7 mouse cellular contexts compared by ENCODE assay signal in genomic region chr14:30714799-30715617, GRCm38 (mm10). TPM values are rescaled to one million over a fixed set of nuclear protein-coding genes. Genes with fewer than 3 reads are reported as not detected.
DNase-seq lines count a peak whose midpoint lies in the region; ATAC-seq and TF ChIP-seq lines count a peak whose summit lies in the region.

TSS of gene Sfmbt1 (plus strand) at chr14:30714849.

- no peaks in the 10 kb centered on the region; the same call in 1 of the 2 replicates for H3K4me1 ChIP-seq in thymus, adult 2 months (replicated peaks; ENCODE audit: control insufficient read depth, insufficient read depth, low read length)
- H3K4me1 ChIP-seq in brown adipose tissue, adult 24 weeks (ENCODE audit: control insufficient read depth, insufficient read depth, insufficient read length, low read length) = no peaks in the 10 kb centered on the region
- peaks cover 4% of the 10 kb centered on the region; the same call in 1 of the 2 replicates for H3K4me1 ChIP-seq in liver, adult 2 months (ENCODE audit: control insufficient read depth, insufficient read depth, low read length)
- H3K4me1 ChIP-seq in neural tube, embryonic 12.5 days = peaks cover 7% of the 10 kb centered on the region; the same call in 1 of the 2 replicates

- peak within 1 kb of the TSS; percentile 97 for H3K4me3 ChIP-seq in thymus, adult 2 months (ENCODE audit: control insufficient read depth, insufficient read depth, low read length)
- H3K4me3 ChIP-seq in brown adipose tissue, adult 24 weeks (ENCODE audit: insufficient read depth, low read depth, low read length) = peak within 1 kb of the TSS; percentile 100
- peak within 1 kb of the TSS; percentile 62 for H3K4me3 ChIP-seq in liver, adult 2 months (ENCODE audit: insufficient read depth, low read depth, low read length)
- peak within 1 kb of the TSS; percentile 96 for H3K4me3 ChIP-seq in neural tube, embryonic 12.5 days

- H3K36me3 ChIP-seq in thymus, adult 2 months (ENCODE audit: control insufficient read depth, insufficient read depth, low read length) = no peaks in the 10 kb centered on the region
- H3K36me3 ChIP-seq in liver, adult 2 months (ENCODE audit: control insufficient read depth, insufficient read depth, low read length) = no peaks in the 10 kb centered on the region
- no peaks in the 10 kb centered on the region for H3K36me3 ChIP-seq in neural tube, embryonic 12.5 days

- H3K27me3 ChIP-seq in thymus, adult 2 months (ENCODE audit: control insufficient read depth, insufficient read depth, low read length) = no peaks in the 10 kb centered on the region; the same call in 1 of the 2 replicates
- H3K27me3 ChIP-seq in liver, adult 2 months (ENCODE audit: control insufficient read depth, insufficient read depth, low read length) = no peaks in the 10 kb centered on the region
- H3K27me3 ChIP-seq in neural tube, embryonic 12.5 days (replicated peaks) = 0 out of 2 replicates have a peak, but pooled peaks cover 4% of the 10 kb centered on the region

- ATAC-seq in inflammation-experienced regulatory T-cells, adult 6 months = peak; percentile 36
- ATAC-seq in neural tube, embryonic 12.5 days (ENCODE audit: low FRiP score, low read depth) = peak; percentile 74

- no peak for TF ChIP-seq CTCF in thymus, adult 2 months (IDR thresholded peaks at IDR 0.05; ENCODE audit: borderline replicate concordance, control insufficient read depth, extremely low read depth, insufficient read depth, low read length, poor library complexity)
- TF ChIP-seq CTCF in liver, adult 2 months (IDR thresholded peaks at IDR 0.05; ENCODE audit: low read depth, low read length) = no peak

- 6% methylated on average over 87 of the region's 87 CpGs for WGBS in thymus, adult 2 months
- 3% methylated on average over 87 of the region's 87 CpGs for WGBS in liver, adult 2 months
- WGBS in neural tube, embryonic 12.5 days = 2% methylated on average over 87 of the region's 87 CpGs

- no peak within 1 kb of the TSS for H3K27ac ChIP-seq in thymus, adult 2 months (ENCODE audit: control insufficient read depth, insufficient read depth, low read length)
- peak within 1 kb of the TSS; percentile 62 for H3K27ac ChIP-seq in brown adipose tissue, adult 24 weeks (replicated peaks; ENCODE audit: low read depth, low read length)
- H3K27ac ChIP-seq in liver, adult 2 months (replicated peaks; ENCODE audit: insufficient read depth, low read depth, low read length) = peak within 1 kb of the TSS; percentile 82
- H3K27ac ChIP-seq in neural tube, embryonic 12.5 days = peak within 1 kb of the TSS; percentile 86

- no peak for TF ChIP-seq POLR2A in thymus, adult 2 months (IDR thresholded peaks at IDR 0.05; ENCODE audit: control insufficient read depth, extremely low read depth, insufficient read depth, low read length, poor library complexity)
- TF ChIP-seq POLR2A in liver, adult 2 months (IDR thresholded peaks at IDR 0.05; ENCODE audit: extremely low read depth, insufficient read depth, low read length) = no peak

- no peaks in the 10 kb centered on the region for H3K9me3 ChIP-seq in neural tube, embryonic 12.5 days

- H3K4me2 ChIP-seq in neural tube, embryonic 12.5 days (replicated peaks) = peak within 1 kb of the TSS; percentile 82

- DNase-seq in thymus, adult 2 months = peak; percentile 5
- no peak for DNase-seq in thymus, postnatal 14 days
- peak; percentile 72 for DNase-seq in forelimb bud, embryonic 11.5 days (ENCODE audit: low read depth, low spot score)
- no peak for DNase-seq in liver, adult 2 months (ENCODE audit: extremely low read depth, low read depth, low spot score)

- H3K79me2 ChIP-seq in liver, adult 2 months (ENCODE audit: control insufficient read depth, insufficient read depth, low read length) = peaks cover 7% of the 10 kb centered on the region; the same call in 1 of the 2 replicates

- H3K9ac ChIP-seq in liver, adult 2 months (ENCODE audit: low read depth, low read length) = peak within 1 kb of the TSS; percentile 93
- peak within 1 kb of the TSS; percentile 92 for H3K9ac ChIP-seq in neural tube, embryonic 12.5 days

RNA-seq across cellular contexts. Expression of gene Sfmbt1, which starts in this region (rescaled TPM):
- 3.2 and 4.0 TPM in 2 replicates for polyA plus RNA-seq in thymus, adult 2 months (2012; rRNA removed)
- polyA plus RNA-seq in brown adipose tissue, adult 24 weeks (2012; ENCODE audit: insufficient read depth, insufficient read length, missing spikeins) = 8.2 and 8.3 TPM in 2 replicates
- 1 to 10 TPM; 7.1 to 9.9 (median 9.4) TPM for polyA plus RNA-seq in inflammation-experienced regulatory T-cells, adult 6 months (2017; shearing (Covaris generic))
- total RNA-seq in liver, adult 2 months (2014; rRNA removed) = 11.1 and 11.2 TPM in 2 replicates
- polyA plus RNA-seq in liver, adult 2 months (2012; rRNA removed) = 1.6 and 2.1 TPM in 2 replicates
- polyA plus RNA-seq in neural tube, embryonic 12.5 days (2016; fragmentation: Nextera tagmentation; extraction: Ambion mirVana) = 17.7 and 18.3 TPM in 2 replicates

Comparison
In these comparisons a context has a peak if more than half of its experiments do, and no peak if none do; other contexts are left out.
1. DNase-seq: peak in thymus, adult 2 months (single experiment) and forelimb bud, embryonic 11.5 days (single experiment); none in thymus, postnatal 14 days (single experiment) and liver, adult 2 months (single experiment).
2. Peak in every context shown above with its lines, with median percentiles within 50 percentile points of each other: H3K4me3 ChIP-seq.